Mouse (Mus musculus) layer of hippocampus, adult 8-10 months (tissue): ENCODE results near the gene Krtap19-9b. TPM values are rescaled to one million over a fixed set of nuclear protein-coding genes. Genes with fewer than 3 reads are reported as not detected.

Experiments
- DNase-seq, 2 experiments: peaks; one replicate each; pipeline ENCODE4 v3.0.0; 2022; ENCODE audit warnings: low spot score in 2 of 2
- total RNA-seq, 4 experiments: library from RNA; stranded (reverse); gene quantifications; 2 replicates each; pipeline ENCODE4 v1.2.4; 2022

Krtap19-9b gene
- total RNA-seq: not detected

DNA sequence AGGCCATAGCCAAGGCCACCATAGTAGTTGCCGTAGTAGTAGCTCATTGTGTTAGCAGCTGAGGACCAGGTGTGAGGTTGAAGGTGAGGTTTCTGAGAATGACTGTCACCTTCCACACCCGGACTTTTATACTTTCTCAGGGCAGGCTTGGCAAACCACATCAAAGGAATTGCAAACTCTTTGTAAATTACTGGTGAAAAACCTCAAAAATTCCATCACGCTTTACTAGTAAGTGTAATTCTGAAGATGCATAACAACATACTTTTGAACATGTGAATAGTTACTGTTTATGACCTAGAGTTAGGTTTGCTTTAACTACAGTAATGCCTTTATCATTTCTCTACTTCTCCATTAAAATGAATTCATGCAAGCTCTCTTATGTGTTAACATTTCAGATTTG is at the start of gene Krtap19-9b:
TSS of gene Krtap19-9b (minus strand) at position 101 of the 400 bp plus-strand sequence.
- no peak for DNase-seq

- no peak for DNase-seq
Observed at GRCm38 (mm10) chr16:88962773-88963172, 30.7 kb upstream of the Krtap19-9b start, which contains the start of gene Krtap16-3. Krtap16-3 (minus strand) TSS chr16:88962873.

GRCm38 (mm10) chr16:88941106-88941505 is 9.0 kb upstream of the Krtap19-9b start:
- no peak for DNase-seq

GRCm38 (mm10) chr16:88938252-88938651 is 6.2 kb upstream of the Krtap19-9b start:
- no peak for DNase-seq

- DNase-seq: no peak
Observed at GRCm38 (mm10) chr16:88896357-88896756, 35.7 kb downstream of the Krtap19-9b start, which contains the start of gene Krtap19-5. Krtap19-5 (minus strand) TSS chr16:88896457.

DNA sequence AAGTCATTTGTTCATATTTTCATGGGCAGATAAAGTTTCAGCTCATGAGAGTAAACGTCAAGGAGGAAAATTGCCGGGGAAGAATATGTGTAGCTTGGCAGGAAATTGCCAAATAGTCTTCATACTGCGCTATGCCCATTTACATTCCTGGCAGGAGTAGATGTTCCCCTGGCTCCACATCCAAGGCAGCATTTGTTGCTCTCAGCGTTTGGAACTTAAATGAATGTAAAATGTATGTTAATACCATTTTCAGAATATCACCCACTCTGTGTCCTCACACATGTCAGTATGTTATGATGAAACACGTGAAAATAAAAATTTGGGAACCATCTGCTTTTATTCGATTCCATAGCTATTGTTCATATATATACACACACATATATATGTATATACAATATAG is 45.2 kb downstream of the Krtap19-9b start:
- no peak for DNase-seq

DNA sequence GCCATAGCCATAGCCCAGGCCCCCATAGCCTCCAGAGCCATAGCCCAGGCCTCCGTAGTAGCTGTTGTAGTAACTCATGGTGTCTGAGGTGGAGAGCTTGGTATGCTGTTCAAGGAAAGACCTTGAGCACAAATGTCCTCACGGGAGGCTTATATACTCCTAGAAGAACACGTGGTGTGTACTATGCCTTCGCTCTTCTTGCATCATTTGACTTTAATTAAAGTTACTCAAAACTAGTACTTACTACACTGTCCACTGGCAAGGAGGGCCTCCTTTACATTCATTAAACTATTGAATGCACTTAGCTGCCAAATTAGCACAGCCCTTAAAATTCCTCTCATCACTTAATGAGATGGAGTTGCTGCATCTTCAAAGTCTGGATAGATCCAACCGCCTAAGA is 47.1 kb downstream of the Krtap19-9b start, which contains the start of gene Krtap19-4:
TSS of gene Krtap19-4 (minus strand) at position 101 of the 400 bp plus-strand sequence.
- DNase-seq: no peak

Other genes starting within 250 kb of the Krtap19-9b start
- not detected for gene 2310061N02Rik, start 224.3 kb downstream of the Krtap19-9b start, total RNA-seq
- gene Krtap13-1, start 203.4 kb downstream of the Krtap19-9b start, total RNA-seq: not detected
- gene Krtap13, start 180.6 kb downstream of the Krtap19-9b start, total RNA-seq: not detected
- gene 2310034C09Rik, start 173.4 kb downstream of the Krtap19-9b start, total RNA-seq: not detected
- not detected for gene 2310057N15Rik, start 158.1 kb downstream of the Krtap19-9b start, total RNA-seq
- gene Gm5965, start 154.4 kb downstream of the Krtap19-9b start, total RNA-seq: not detected
- not detected for gene Gm20741, start 120.0 kb downstream of the Krtap19-9b start, total RNA-seq
- gene Krtap15, start 112.0 kb downstream of the Krtap19-9b start, total RNA-seq: not detected
- gene Krtap14, start 106.1 kb downstream of the Krtap19-9b start, total RNA-seq: not detected
- gene Krtap19-1, start 62.9 kb downstream of the Krtap19-9b start, total RNA-seq: not detected
- gene Krtap19-2, start 58.0 kb downstream of the Krtap19-9b start, total RNA-seq: not detected
- not detected for gene Krtap19-3, start 54.2 kb downstream of the Krtap19-9b start, total RNA-seq
- not detected for gene Krtap19-4, start 47.2 kb downstream of the Krtap19-9b start, total RNA-seq
- gene Krtap19-5, start 35.8 kb downstream of the Krtap19-9b start, total RNA-seq: not detected
- not detected for gene Krtap16-3, start 30.6 kb upstream of the Krtap19-9b start, total RNA-seq
- gene Krtap22-2, start 78.5 kb upstream of the Krtap19-9b start, total RNA-seq: not detected
- gene Gm10229, start 83.0 kb upstream of the Krtap19-9b start, total RNA-seq: not detected
- not detected for gene Krtap6-1, start 99.4 kb upstream of the Krtap19-9b start, total RNA-seq
- gene Gm10228, start 109.2 kb upstream of the Krtap19-9b start, total RNA-seq: not detected
- gene Krtap6-5, start 115.6 kb upstream of the Krtap19-9b start, total RNA-seq: not detected
- gene 1110025L11Rik, start 131.7 kb upstream of the Krtap19-9b start, total RNA-seq: not detected
- not detected for gene Krtap6-3, start 151.8 kb upstream of the Krtap19-9b start, total RNA-seq
- not detected for gene Gm6358, start 208.6 kb upstream of the Krtap19-9b start, total RNA-seq
- gene Gm10061, start 218.8 kb upstream of the Krtap19-9b start, total RNA-seq: not detected
- not detected for gene Gm9789, start 225.7 kb upstream of the Krtap19-9b start, total RNA-seq
- not detected for gene Gm7735, start 237.2 kb upstream of the Krtap19-9b start, total RNA-seq
- not detected for gene 1110057P08Rik, start 242.5 kb upstream of the Krtap19-9b start, total RNA-seq